Mouse (Mus musculus): Measurements from ENCODE around the gene Nup107. TPM values are rescaled to one million over a fixed set of nuclear protein-coding genes. Genes with fewer than 3 reads are reported as not detected.
"Not testable (repeated sequence)": the region's sequence is repeated elsewhere in the genome, so short reads cannot be mapped to it uniquely, and the experiment has no call there.

Nup107 gene
- polyA plus RNA-seq, 1 experiment from 2014 or later, result 45.1 TPM

- no peaks in the 10 kb centered on the region for H3K9me3 ChIP-seq
- H3K4me1 ChIP-seq (replicated peaks), result peaks cover 22% of the 10 kb centered on the region
- H3K4me3 ChIP-seq (replicated peaks), result no peak overlapping the region
- H3K27me3 ChIP-seq, result no peaks in the 10 kb centered on the region
- WGBS, result 89% methylated on average over 2 of the region's 2 CpGs
- H3K27ac ChIP-seq, result no peak overlapping the region
- no peak overlapping the region for H3K9ac ChIP-seq (replicated peaks)
- no peak for ATAC-seq
- no peak overlapping the region for H3K4me2 ChIP-seq (replicated peaks)
- peaks cover 33% of the 10 kb centered on the region for H3K36me3 ChIP-seq
Measured at GRCm38 (mm10) chr10:117743182-117743581, 49.3 kb downstream of the Nup107 start.

- H3K27me3 ChIP-seq, result no peaks in the 10 kb centered on the region
- no peak overlapping the region for H3K9ac ChIP-seq (replicated peaks)
- no peak overlapping the region for H3K27ac ChIP-seq
- no peak overlapping the region for H3K4me3 ChIP-seq (replicated peaks)
- H3K36me3 ChIP-seq, result peaks cover 38% of the 10 kb centered on the region
- whole genome bisulfite sequencing, result 92% methylated on average over 4 of the region's 4 CpGs
- no peak overlapping the region for H3K4me2 ChIP-seq (replicated peaks)
- H3K4me1 ChIP-seq (replicated peaks), result peaks cover 22% of the 10 kb centered on the region
- ATAC-seq, result no peak
- H3K9me3 ChIP-seq, result no peaks in the 10 kb centered on the region
Measured at GRCm38 (mm10) chr10:117742618-117743017, 49.9 kb downstream of the Nup107 start.

- 92% methylated on average over 15 of the region's 15 CpGs for WGBS
Measured at GRCm38 (mm10) chr10:117741698-117742475, 50.6 kb downstream of the Nup107 start.

DNA sequence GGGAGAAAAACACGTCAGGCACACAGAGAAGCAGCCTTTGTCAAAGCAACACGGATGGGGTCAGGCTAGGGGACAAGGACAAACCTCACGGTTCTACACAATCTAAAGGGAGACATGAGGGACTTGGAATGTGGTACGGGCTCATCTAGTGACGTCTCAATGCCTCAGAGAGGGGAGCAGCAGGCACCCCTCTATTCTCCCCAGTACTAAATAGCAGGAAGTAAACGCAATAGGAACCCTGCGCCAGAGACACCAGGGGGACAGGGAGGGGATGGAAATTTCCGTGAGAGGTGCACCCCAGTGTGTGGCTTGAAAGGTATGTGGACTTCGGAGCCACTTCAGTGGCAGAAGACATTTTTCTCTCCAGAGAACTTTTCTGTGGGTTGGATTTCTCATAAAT is 51.6 kb downstream of the Nup107 start:
- H3K36me3 ChIP-seq, result peaks cover 55% of the 10 kb centered on the region
- H3K4me3 ChIP-seq (replicated peaks), result no peak overlapping the region
- ATAC-seq, result no peak
- H3K4me1 ChIP-seq (replicated peaks), result peaks cover 22% of the 10 kb centered on the region
- no peaks in the 10 kb centered on the region for H3K27me3 ChIP-seq
- no peak overlapping the region for H3K9ac ChIP-seq (replicated peaks)
- H3K9me3 ChIP-seq, result no peaks in the 10 kb centered on the region
- H3K4me2 ChIP-seq (replicated peaks), result no peak overlapping the region
- WGBS, result 93% methylated on average over 9 of the region's 9 CpGs
- no peak overlapping the region for H3K27ac ChIP-seq

More at GRCm38 (mm10) chr10:117741698-117742475, 50.6 kb downstream of the Nup107 start:
- no peak overlapping the region for H3K27ac ChIP-seq
- ATAC-seq, result no peak
- no peak overlapping the region for H3K4me2 ChIP-seq (replicated peaks)
- no peak overlapping the region for H3K4me3 ChIP-seq (replicated peaks)
- peaks cover 45% of the 10 kb centered on the region for H3K36me3 ChIP-seq
- no peaks in the 10 kb centered on the region for H3K27me3 ChIP-seq
- H3K9ac ChIP-seq (replicated peaks), result no peak overlapping the region
- no peaks in the 10 kb centered on the region for H3K9me3 ChIP-seq
- peaks cover 22% of the 10 kb centered on the region for H3K4me1 ChIP-seq (replicated peaks)

DNA sequence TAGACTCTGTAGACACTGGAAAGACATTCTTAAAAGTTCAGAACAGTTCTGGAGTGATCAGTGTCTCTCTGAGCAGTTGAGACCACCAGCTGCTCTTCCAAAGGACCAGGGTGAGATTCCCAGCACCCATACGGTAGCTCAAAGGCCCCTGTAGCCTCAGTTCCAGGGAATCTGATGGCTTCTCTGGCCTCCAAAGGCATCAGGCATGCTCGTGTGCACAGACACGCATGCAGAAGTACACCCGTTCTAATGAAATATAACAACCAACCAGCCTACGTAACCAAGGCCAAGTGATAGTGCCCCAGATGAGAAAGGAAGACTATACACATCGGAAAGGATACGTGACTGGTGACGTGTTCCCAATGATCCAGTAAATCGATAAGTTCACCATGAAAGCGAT is 52.3 kb downstream of the Nup107 start:
- Histone ChIP-seq H3K27ac (no peak overlapping the region), H3K27me3 (no peaks in the 10 kb centered on the region), H3K9ac (replicated peaks) (no peak overlapping the region), H3K4me3 (replicated peaks) (no peak overlapping the region), H3K4me1 (replicated peaks) (peaks cover 20% of the 10 kb centered on the region), H3K36me3 (peaks cover 56% of the 10 kb centered on the region), H3K4me2 (replicated peaks) (no peak overlapping the region), H3K9me3 (no peaks in the 10 kb centered on the region)
- WGBS, result 98% methylated on average over 10 of the region's 10 CpGs
- no peak for ATAC-seq

DNA sequence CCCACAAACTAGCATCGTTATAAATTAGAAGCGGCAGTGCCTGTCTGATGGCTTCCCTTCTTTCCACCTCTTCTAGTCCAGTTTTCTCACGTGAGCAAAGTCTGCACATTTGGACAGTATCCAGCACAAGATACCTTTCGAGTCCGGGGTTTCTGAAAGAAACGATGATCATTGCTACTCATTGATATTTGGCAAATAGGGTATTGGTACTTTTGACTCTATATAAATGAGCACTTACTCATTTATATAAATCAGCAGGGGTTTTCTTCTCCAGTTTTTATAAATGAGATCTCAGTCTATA is 52.9 kb downstream of the Nup107 start:
- no peak overlapping the region for H3K27ac ChIP-seq
- no peak overlapping the region for H3K9ac ChIP-seq (replicated peaks)
- no peak overlapping the region for H3K4me3 ChIP-seq (replicated peaks)
- 95% methylated on average over 6 of the region's 6 CpGs for WGBS
- H3K4me1 ChIP-seq (replicated peaks), result peaks cover 14% of the 10 kb centered on the region
- ATAC-seq, result no peak
- no peak overlapping the region for H3K4me2 ChIP-seq (replicated peaks)
- H3K27me3 ChIP-seq, result no peaks in the 10 kb centered on the region
- H3K36me3 ChIP-seq, result peaks cover 56% of the 10 kb centered on the region
- no peaks in the 10 kb centered on the region for H3K9me3 ChIP-seq

- Histone ChIP-seq H3K36me3 (peaks cover 56% of the 10 kb centered on the region), H3K4me2 (replicated peaks) (no peak overlapping the region), H3K4me1 (replicated peaks) (peaks cover 9% of the 10 kb centered on the region), H3K9me3 (no peaks in the 10 kb centered on the region), H3K4me3 (replicated peaks) (no peak overlapping the region), H3K27ac (no peak overlapping the region), H3K27me3 (no peaks in the 10 kb centered on the region), H3K9ac (replicated peaks) (no peak overlapping the region)
- 90% methylated on average over 15 of the region's 15 CpGs for WGBS
- no peak for ATAC-seq
Measured at GRCm38 (mm10) chr10:117738928-117739647, 53.4 kb downstream of the Nup107 start.

DNA sequence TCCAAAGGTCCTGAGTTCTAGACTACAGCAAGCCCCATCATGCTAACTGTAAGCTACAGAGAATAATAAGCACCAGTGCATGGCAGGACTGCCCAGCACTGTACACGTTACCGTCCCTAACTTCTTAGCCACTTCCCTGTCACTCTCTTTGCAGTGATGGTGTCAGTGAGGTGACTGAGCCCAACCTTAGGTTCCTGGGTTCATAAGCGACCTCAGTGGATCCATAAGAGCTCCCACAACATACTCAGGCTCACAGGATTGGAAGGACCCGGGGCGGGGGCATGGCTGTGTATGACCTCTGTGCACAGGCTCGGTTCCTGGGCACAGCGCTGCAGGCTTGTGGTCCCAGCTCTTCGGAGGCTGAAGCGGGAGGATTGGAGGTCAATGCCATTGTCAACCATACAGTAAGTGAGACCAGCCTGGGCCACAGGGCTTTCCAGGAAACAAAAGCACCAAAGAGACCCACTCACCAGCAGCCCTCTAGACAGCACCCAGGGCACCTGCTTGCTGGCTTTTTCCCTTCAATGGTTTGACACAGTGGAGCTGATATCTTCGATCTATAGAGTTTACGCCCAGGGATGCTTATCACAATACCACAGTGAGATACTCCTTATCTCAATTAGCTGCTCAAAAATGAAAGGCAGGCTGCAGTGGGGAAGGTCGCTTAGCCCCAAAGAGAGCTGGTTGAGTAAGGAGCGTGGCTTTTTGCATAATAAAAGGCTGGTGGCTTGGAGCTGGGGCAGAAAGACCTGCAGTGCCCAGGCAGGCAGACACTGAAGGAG is 54.2 kb downstream of the Nup107 start:
- Histone ChIP-seq H3K4me3 (replicated peaks) (no peak overlapping the region), H3K27ac (no peak overlapping the region), H3K4me1 (replicated peaks) (peaks cover 2% of the 10 kb centered on the region), H3K36me3 (peaks cover 56% of the 10 kb centered on the region), H3K27me3 (no peaks in the 10 kb centered on the region), H3K9me3 (no peaks in the 10 kb centered on the region), H3K4me2 (replicated peaks) (no peak overlapping the region), H3K9ac (replicated peaks) (no peak overlapping the region)
- WGBS, result 82% methylated on average over 13 of the region's 13 CpGs
- no peak for ATAC-seq

- H3K4me2 ChIP-seq (replicated peaks); H3K9me3 ChIP-seq; H3K4me3 ChIP-seq (replicated peaks); ATAC-seq; H3K4me1 ChIP-seq (replicated peaks); H3K27me3 ChIP-seq; H3K9ac ChIP-seq (replicated peaks); H3K27ac ChIP-seq: not testable (repeated sequence)
- 94% methylated on average over 8 of the region's 8 CpGs for WGBS
- peaks cover 60% of the 10 kb centered on the region for H3K36me3 ChIP-seq
Measured at GRCm38 (mm10) chr10:117737498-117737897, 55.0 kb downstream of the Nup107 start.

DNA sequence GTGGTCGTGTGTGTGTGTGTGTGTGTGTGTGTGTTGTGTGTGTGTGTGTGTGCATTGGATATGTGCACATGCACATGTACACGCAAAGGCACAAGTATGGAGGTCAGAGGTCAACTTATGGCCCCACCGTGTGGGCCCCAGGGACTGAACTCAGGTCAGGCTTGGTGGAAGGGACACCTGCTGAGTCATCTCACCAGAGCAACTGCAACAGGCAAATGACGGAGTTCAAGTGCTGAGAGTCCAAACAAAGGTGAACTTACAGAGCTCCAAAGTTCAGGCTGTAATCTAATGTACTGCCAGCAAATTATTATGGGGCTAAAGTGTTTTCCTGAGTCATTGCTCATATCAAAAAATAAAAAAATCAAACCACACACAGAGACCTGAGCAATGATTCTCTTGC is 55.4 kb downstream of the Nup107 start:
- Histone ChIP-seq H3K9me3 (no peaks in the 10 kb centered on the region), H3K27me3 (no peaks in the 10 kb centered on the region), H3K4me2 (replicated peaks) (no peak overlapping the region), H3K36me3 (peaks cover 60% of the 10 kb centered on the region), H3K27ac (no peak overlapping the region), H3K4me3 (replicated peaks) (no peak overlapping the region), H3K4me1 (replicated peaks) (no peaks in the 10 kb centered on the region), H3K9ac (replicated peaks) (no peak overlapping the region)
- no peak for ATAC-seq
- 80% methylated on average over 4 of the region's 4 CpGs for WGBS

DNA sequence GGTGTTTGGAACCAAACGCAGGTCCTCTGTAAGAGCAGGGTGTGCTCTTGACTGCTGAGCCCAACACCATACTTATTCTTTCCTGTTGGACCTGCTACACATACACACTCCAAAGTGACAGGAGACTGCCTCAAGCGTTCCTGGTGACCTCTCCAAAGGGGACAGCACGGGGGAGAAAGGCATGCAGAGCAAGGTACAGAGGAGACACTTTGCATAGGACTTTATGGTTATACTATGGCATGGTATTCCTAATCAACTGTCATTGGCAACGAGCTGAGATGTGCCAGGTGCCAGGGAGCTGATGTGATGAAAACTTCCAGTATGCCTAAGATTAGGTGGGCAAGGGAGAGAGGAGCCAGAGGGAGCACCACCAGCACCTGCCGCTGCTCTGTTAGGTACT is 55.9 kb downstream of the Nup107 start:
- no peaks in the 10 kb centered on the region for H3K4me1 ChIP-seq (replicated peaks)
- peaks cover 60% of the 10 kb centered on the region for H3K36me3 ChIP-seq
- no peak overlapping the region for H3K4me2 ChIP-seq (replicated peaks)
- no peaks in the 10 kb centered on the region for H3K9me3 ChIP-seq
- no peak overlapping the region for H3K9ac ChIP-seq (replicated peaks)
- WGBS, result 89% methylated on average over 5 of the region's 5 CpGs
- no peak overlapping the region for H3K27ac ChIP-seq
- ATAC-seq, result no peak
- no peak overlapping the region for H3K4me3 ChIP-seq (replicated peaks)
- H3K27me3 ChIP-seq, result no peaks in the 10 kb centered on the region

DNA sequence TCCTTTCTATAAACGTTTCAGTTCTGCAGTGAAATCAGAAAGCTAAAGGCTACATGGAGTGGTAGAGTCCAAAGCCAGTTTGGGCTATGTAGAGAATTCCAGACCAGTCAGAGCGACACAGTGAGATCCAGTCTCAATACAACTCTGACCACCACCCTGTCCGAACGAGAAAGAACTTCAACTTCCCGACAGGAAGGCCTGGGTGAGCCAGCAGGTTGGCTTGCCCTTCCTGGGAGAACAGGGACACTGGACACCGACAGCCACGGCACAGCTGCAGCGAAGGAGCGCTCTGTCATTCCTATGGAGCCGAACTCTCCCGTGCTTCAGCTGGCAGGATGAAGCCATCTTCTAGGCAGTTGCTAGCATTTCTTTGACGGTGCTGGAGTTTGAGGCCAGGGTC is 57.1 kb downstream of the Nup107 start:
- not testable (repeated sequence) for H3K4me2 ChIP-seq (replicated peaks); H3K27me3 ChIP-seq; H3K4me1 ChIP-seq (replicated peaks); H3K4me3 ChIP-seq (replicated peaks); H3K27ac ChIP-seq; ATAC-seq; H3K9me3 ChIP-seq; H3K9ac ChIP-seq (replicated peaks)
- peaks cover 49% of the 10 kb centered on the region for H3K36me3 ChIP-seq
- WGBS, result 94% methylated on average over 12 of the region's 12 CpGs

Measured in midbrain, embryonic 13.5 days (tissue).